Mouse (Mus musculus) kidney, adult 2 months (tissue): ENCODE results near the gene Psmd4.
A peak's percentile ranks its signal among the peaks of the same experiment; 100 is the strongest.

ENCODE experiments used
- CTCF ChIP-seq: fragments of 200-500 bp; conservative IDR thresholded peaks from 2 replicates; pipeline ENCODE4 v1.5.1; 2011; ENCODE audit warnings: low read depth, mild to moderate bottlenecking, control low read depth, low read length, moderate library complexity, mixed read lengths; ENCODE audit not compliant: insufficient read depth, insufficient read length
- POLR2A ChIP-seq: fragments of 200-500 bp; IDR thresholded peaks from one replicate; pipeline ENCODE4 v1.6.1; 2011; ENCODE audit warnings: low read depth, low read length, control low read depth

DNA sequence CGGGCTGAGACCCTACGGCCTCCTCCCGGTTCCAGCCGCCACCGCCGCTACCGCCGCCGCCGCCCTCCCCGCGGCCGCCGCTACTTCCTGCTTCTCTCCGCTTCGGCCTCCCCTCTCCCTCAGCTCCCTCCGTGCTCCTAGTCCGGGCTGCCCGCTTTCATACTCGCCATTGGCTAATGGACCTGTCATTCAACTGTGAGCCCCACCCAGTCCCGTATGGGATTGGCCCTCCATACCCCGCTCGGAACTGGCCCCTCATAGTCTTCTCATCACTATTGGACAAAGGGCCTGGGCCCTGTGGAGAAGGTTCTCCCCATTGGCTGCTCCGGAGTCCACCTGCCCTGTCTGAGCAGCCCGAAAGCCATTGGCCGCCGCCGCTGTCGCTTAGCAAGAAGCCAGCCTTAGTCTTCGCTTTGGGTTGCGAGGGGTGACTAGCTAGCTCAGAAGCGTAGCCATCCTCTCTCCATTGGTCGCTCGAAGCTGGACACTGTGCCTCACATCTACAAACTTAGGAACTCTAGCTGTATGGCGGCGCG is 27.0 kb downstream of the Psmd4 start, which contains the start of gene Zfp687:
- TF ChIP-seq POLR2A (peak; percentile 76), CTCF (no peak)
